Mouse (Mus musculus) intestine, postnatal 0 days (tissue): ENCODE results near the gene Hexim1. TPM values are rescaled to one million over a fixed set of nuclear protein-coding genes. Genes with fewer than 3 reads are reported as not detected.

Source experiments
- ATAC-seq: fragments of 200-750 bp; cut with Nextera tagmentation; 2 replicates; pipeline ENCODE4 v1.8.0; 2017; ENCODE audit warnings: mild to moderate bottlenecking, moderate TSS enrichment, moderate library complexity
- H3K27ac ChIP-seq: fragments of 300-500 bp; sonication (generic); 2 replicates; pipeline ENCODE4 v1.5.1; 2014; ENCODE audit warnings: mild to moderate bottlenecking, low read depth, low read length, moderate library complexity
- H3K27me3 ChIP-seq: fragments of 300-500 bp; sonication (generic); replicated peaks from 2 replicates; pipeline ENCODE4 v1.6.1; 2014; ENCODE audit warnings: low read length, mixed read lengths; ENCODE audit not compliant: control insufficient read depth, insufficient read depth
- H3K36me3 ChIP-seq: fragments of 300-500 bp; sonication (generic); 2 replicates; pipeline ENCODE4 v1.6.1; 2014; ENCODE audit warnings: mild to moderate bottlenecking, moderate library complexity; ENCODE audit not compliant: control insufficient read depth, insufficient read depth
- H3K4me1 ChIP-seq: fragments of 300-500 bp; sonication (generic); replicated peaks from 2 replicates; pipeline ENCODE4 v1.6.1; 2014; ENCODE audit warnings: antibody characterized with exemption, low read length, mixed read lengths; ENCODE audit not compliant: control insufficient read depth, insufficient read depth
- H3K4me2 ChIP-seq: fragments of 300-500 bp; sonication (generic); replicated peaks from 2 replicates; pipeline ENCODE4 v1.6.1; 2014; ENCODE audit warnings: low read depth, mild to moderate bottlenecking, moderate library complexity
- H3K4me3 ChIP-seq: fragments of 300-500 bp; sonication (generic); 2 replicates; pipeline ENCODE4 v1.5.1; 2014; ENCODE audit warnings: low read depth, low read length
- H3K9ac ChIP-seq: fragments of 300-500 bp; sonication (generic); 2 replicates; pipeline ENCODE4 v1.6.1; 2014; ENCODE audit warnings: mild to moderate bottlenecking, low read depth, low read length
- H3K9me3 ChIP-seq: fragments of 300-500 bp; sonication (generic); 2 replicates; pipeline ENCODE4 v1.6.1; 2016; ENCODE audit warnings: mixed run types; ENCODE audit not compliant: control insufficient read depth
- CTCF ChIP-seq: sonication (generic); IDR thresholded peaks from 2 replicates; pipeline ENCODE4 v1.5.1; 2016; ENCODE audit warnings: low read depth, mild to moderate bottlenecking, control low read depth, antibody characterized with exemption, moderate library complexity
- WGBS: fragments of 180-500 bp; shearing (Covaris S2); extraction: QIAGEN DNeasy Blood & Tissue Kit; methylation state at CpG from one replicate; pipeline ENCODE4 v1.1.7; 2014; 5-methylcytosine and 5-hydroxymethylcytosine counted together
- polyA plus RNA-seq: library from polyadenylated mRNA; unstranded; fragments of >200 nt; fragmentation: Nextera tagmentation; extraction: Ambion mirVana; gene quantifications from 2 replicates; pipeline ENCODE4 v1.2.1, GENCODE M21; 2015

Hexim1 gene
- polyA plus RNA-seq, 1 experiment from 2014 or later: 4.6 TPM

GRCm38 (mm10) chr11:103120315-103120714 is 4.3 kb downstream of the Hexim1 start:
- WGBS: 63% methylated on average over 5 of the region's 5 CpGs
- Histone ChIP-seq H3K9ac (no peak overlapping the region), H3K27me3 (no peaks in the 10 kb centered on the region), H3K27ac (no peak overlapping the region), H3K9me3 (no peaks in the 10 kb centered on the region), H3K36me3 (no peaks in the 10 kb centered on the region; the same call in 1 of the 2 replicates), H3K4me1 (no peaks in the 10 kb centered on the region), H3K4me3 (no peak overlapping the region), H3K4me2 (no peak overlapping the region)
- TF ChIP-seq CTCF: no peak
- ATAC-seq: no peak

DNA sequence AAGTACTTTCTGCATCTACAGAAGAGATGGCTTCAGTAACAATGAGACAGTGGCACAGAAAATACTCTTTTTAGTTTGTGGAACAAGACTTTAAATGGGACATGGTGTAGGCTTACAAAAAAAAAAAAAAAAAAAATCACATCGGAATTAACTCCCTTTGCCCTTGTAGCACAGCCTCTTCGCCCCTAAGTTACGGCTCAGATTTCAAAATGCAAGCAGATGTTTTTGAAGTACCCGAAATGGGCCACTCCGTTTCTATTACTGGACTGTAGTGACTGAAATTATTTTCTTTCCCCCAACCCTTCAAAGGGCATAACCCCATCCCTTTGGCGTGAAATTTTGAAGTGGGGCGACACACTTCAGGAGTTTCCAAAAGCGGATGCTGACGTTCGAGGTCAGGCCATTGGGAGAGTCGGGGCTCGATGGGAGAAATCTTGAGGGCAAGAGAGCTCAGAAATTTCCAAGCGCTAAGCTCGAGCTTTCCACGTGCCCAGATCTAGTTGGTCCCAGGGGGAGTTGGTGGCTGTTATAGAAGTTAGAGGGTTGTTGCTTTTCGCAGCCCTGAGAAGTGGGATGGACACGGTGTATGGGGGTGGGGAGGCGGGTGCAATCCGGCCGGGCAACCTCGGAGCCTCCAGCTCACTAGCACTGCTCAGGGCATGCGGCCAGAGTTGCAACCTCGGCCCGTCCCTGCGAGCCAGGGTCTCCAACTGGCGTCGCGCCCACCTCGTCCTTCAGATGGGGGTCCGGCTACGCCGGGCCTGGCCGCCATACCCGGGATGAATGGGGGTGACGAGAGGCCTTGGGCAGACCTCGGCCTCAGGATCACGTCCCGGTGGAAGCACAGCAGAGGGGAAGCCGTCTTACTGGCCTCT is 15.9 kb downstream of the Hexim1 start, which contains the start of gene Hexim2:
Gene Hexim2 (plus strand): TSS at position 729 of the 875 bp plus-strand sequence.
- H3K4me3 ChIP-seq: peak within 1 kb of the TSS; percentile 89

GRCm38 (mm10) chr11:103132576-103133455 is 16.8 kb downstream of the Hexim1 start:
- peak; percentile 94 for ATAC-seq

More for the DNA sequence above, 15.9 kb downstream of the Hexim1 start, which contains the start of gene Hexim2:
- peak; percentile 42 for ATAC-seq
- Histone ChIP-seq H3K9me3 (no peaks in the 10 kb centered on the region), H3K4me2 (peak within 1 kb of the TSS; percentile 66), H3K27ac (peak within 1 kb of the TSS; percentile 97), H3K4me1 (peaks cover 4% of the 10 kb centered on the region), H3K27me3 (no peaks in the 10 kb centered on the region), H3K36me3 (no peaks in the 10 kb centered on the region), H3K9ac (peak within 1 kb of the TSS; percentile 100)
- no peak for TF ChIP-seq CTCF
- under 1% methylated on average over 39 of the region's 39 CpGs for WGBS

DNA sequence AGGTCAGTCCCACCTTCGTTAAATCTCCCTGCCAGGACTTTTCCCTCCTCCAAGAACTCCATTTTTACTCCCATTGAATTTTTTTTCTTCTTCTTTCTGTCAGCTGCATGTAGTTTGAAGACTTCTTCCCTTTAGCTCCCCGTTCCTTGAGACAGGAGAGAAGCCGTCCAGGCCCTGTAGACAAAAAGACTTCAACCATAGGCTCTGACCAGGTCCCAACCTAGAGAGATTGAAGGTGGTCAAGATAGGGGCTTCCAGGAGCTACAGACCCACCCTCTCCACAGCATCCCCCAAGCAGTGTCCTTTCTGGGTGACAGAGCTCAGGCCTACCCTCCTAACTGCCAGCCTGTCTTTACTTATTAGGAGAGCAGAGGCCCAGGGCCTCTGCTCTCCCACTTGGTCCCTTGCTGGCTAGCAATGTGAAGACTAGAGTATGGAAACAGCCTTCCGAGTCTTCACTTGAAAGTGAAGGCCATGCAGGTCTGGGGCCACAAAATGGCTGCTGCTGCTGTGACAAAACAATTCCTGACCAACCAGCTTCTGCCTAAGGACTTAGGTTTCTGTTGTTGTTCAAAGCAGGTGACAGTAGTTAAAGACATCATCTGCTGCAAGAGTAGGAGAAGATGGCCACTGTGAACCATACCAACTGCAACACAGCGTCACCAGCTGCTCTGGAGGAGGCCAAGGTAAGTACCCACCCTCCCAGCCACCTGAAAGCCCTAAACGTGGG is 17.6 kb downstream of the Hexim1 start:
- Histone ChIP-seq H3K36me3 (no peaks in the 10 kb centered on the region), H3K9ac (peak overlapping the region; percentile 31; the same call in 1 of the 2 replicates), H3K9me3 (no peaks in the 10 kb centered on the region), H3K27me3 (no peaks in the 10 kb centered on the region), H3K4me3 (0 out of 2 replicates have a peak overlapping the region, but pooled peaks have one; percentile 11), H3K4me2 (peak overlapping the region; percentile 66), H3K4me1 (peaks cover 4% of the 10 kb centered on the region), H3K27ac (peak overlapping the region; percentile 76)
- 52% methylated on average over 6 of the region's 6 CpGs for WGBS
- ATAC-seq: no peak
- no peak for TF ChIP-seq CTCF

More at GRCm38 (mm10) chr11:103132576-103133455, 16.8 kb downstream of the Hexim1 start:
- Histone ChIP-seq H3K9ac (peak overlapping the region; percentile 100), H3K4me2 (peak overlapping the region; percentile 66), H3K4me1 (peaks cover 4% of the 10 kb centered on the region), H3K27ac (peak overlapping the region; percentile 97), H3K36me3 (no peaks in the 10 kb centered on the region), H3K9me3 (no peaks in the 10 kb centered on the region), H3K27me3 (no peaks in the 10 kb centered on the region), H3K4me3 (peak overlapping the region; percentile 89)
- TF ChIP-seq CTCF: no peak
- under 1% methylated on average over 56 of the region's 58 CpGs for WGBS

- peak overlapping the region; percentile 66; the same call in 1 of the 2 replicates for H3K4me2 ChIP-seq
- WGBS: 60% methylated on average over 3 of the region's 3 CpGs
Observed at GRCm38 (mm10) chr11:103134221-103134620, 18.2 kb downstream of the Hexim1 start.

More at GRCm38 (mm10) chr11:103134221-103134620, 18.2 kb downstream of the Hexim1 start:
- Histone ChIP-seq H3K4me3 (no peak overlapping the region), H3K27ac (peak overlapping the region; percentile 76; the same call in 1 of the 2 replicates), H3K9me3 (no peaks in the 10 kb centered on the region), H3K4me1 (peaks cover 4% of the 10 kb centered on the region), H3K36me3 (no peaks in the 10 kb centered on the region), H3K27me3 (no peaks in the 10 kb centered on the region), H3K9ac (no peak overlapping the region)
- ATAC-seq: no peak
- no peak for TF ChIP-seq CTCF
